Mouse (Mus musculus): ENCODE measurements at regions not wholly inside any gene's neighbourhood (a gene's known extent, or its start where the extent isn't known, plus 50 kb on each side); places are given as distances from the start of the nearest gene placed in this dataset.

DNA sequence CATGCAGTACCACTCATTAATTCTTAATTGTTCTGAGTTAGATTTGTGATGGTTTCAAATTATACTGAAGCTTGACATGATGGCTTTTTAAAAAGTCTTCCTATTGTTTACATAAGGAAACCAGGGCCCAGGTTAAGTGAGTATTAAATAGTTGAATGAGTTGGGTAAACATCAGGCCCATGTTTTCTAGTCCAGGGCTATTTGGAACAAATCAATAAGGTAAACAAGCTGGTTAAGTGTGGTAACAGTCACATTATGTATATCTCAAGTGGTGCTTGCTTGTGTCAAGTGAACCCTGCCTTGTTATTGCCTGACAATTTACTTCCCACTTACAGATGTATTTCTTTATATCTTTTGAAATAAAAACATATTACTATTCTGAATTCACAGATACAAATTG is 144.7 kb upstream of the Ubash3b start:
- DNase-seq (ENCODE audit: low spot score), result no peak

DNA sequence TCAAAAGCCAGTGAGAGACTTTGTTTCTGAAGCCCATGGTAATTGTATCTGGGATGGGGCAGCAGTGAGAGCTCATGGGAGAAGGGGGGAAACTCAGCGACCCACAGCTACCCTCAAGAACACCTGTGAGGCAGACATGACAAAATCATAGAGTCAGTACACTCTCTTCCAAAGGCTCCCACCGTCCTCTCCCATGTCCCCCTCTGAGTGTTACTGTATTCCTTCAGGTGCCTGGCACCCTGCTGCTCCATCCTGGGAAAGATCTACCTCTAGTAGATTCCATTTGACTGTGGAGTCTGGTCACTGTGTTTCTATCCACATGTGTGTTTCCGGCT is 142.0 kb upstream of the Ubash3b start:
- DNase-seq (ENCODE audit: low spot score), result no peak

DNA sequence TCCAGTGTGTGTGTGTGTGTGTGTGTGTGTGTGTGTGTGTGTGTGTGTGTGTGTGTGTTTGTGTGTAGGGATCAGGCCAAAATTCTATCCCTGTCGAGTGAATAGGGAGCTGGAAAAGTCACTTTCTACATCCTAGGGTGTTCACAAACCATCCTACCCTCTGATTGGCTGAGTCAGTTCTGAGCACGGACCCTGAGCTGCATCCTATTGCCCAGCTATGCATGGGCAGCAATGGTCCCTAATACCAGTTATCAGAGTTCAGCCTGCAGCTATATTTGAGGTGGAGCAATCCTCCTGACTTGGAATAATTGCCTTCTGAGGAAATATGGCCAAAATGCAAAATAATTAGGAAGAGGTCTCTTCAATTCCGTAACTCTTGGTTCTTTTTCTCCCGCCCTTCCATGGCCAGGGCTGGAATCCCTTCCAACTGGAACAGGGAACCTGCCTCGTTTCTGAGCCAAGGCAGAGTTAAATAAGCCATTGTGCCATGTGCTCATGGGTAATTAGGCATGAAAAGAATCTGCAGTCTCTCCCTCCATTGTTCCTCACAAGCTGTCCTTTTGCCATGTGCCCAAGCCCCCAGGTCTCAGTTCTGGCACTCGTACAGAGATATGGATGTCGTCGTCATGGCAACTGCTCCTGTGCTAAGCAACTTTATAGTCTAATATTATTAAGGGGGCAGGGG is 141.5 kb upstream of the Ubash3b start:
- no peak for DNase-seq (ENCODE audit: low spot score)

DNA sequence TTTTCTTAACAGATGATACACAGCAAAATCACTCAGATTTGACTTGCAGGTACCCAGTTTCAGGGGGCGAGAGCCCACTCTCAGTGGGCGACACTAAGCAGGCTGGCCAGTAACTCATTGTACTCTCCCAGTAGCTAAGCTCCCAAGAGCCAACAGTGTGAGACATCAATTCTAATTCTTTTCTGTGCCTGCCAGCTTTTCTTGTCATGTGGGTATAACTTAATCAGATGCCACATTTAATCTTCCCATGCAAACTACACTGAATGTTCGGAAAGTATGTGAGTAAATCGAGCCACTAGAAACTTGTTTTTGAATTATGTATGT is 124.6 kb upstream of the Ubash3b start:
- DNase-seq (ENCODE audit: low spot score), result no peak

DNA sequence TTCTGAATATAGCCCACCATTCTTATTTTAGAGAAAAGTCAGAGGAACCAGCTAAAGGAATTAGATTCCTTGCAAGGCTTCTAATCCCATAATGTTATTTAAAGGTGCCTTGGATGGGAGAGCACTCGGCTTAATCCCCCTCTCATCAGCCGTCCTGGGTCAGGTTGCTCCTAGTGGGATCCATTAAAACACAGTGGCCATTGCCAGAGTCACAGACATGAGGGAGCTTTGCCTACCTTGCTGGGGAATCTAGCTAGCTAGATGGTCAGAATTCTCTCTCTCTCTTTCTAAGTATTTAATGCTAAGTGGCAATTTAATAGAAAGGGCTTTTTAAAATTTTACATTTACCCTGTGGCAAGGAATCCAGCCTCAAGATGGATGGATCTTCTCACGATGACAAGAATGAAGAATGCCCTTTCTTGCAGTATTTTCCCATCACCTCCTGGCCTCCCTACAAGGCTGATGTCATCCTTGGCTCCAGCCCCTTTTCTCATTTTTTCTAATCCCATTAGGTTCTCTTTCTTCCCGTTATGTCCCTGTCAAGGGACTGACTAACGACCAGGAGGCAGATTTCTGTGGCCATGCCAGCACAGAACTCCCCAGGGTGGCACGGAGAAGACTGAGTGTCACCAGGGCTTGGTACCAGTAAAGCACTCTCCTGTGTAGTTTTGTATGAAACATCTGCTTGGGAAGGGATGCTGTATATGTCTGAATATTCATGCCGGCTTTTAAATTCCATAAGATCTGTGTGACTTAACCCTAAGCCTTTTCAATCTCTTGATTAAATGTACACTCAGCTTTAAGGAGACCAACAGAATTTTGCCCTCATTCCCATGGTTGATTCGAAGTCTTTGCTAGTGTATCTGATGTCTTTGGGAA is 124.0 kb upstream of the Ubash3b start:
- DNase-seq (ENCODE audit: low spot score), result no peak

DNA sequence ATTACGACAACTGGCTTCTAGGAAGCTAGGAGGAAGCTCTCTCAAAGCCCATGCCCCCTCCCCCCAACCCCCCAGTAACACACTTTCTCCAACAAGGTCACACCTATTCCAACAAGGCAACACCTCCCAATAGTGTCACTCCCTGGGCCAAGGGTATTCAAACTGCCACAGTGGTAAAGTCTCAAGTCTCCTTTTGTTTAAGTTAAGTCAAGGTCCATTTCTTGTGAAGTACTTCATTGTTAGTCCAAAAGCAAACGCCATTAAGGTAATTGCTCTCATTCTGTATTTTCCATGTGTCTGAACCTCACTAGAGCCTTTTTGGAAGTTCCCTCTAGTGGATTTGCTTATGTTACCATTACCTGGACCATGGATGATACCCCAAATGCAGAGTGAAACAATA is 116.2 kb upstream of the Ubash3b start:
- no peak for DNase-seq (ENCODE audit: low spot score)

DNA sequence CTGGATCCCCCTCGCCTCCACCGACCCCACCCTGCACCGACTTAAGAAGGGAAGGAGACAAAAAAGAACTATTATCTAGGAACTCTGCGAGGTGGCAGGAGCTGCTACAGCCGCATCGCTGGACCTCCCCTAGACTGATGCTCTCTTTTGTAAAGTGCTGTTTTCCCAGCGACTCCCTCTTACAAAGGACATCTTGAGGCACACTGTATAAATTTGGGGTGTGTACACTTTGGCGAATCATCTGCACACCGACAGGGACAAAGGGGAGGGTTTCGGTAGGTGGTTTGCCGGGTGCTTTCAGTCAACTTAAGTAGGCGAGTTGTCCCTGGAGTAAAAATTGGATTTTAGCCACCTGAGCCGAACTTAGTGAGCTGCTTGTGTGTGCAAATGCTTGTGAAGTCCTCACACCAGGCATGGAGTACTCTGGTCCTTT is 112.4 kb upstream of the Ubash3b start:
- no peak for DNase-seq (ENCODE audit: low spot score)

DNA sequence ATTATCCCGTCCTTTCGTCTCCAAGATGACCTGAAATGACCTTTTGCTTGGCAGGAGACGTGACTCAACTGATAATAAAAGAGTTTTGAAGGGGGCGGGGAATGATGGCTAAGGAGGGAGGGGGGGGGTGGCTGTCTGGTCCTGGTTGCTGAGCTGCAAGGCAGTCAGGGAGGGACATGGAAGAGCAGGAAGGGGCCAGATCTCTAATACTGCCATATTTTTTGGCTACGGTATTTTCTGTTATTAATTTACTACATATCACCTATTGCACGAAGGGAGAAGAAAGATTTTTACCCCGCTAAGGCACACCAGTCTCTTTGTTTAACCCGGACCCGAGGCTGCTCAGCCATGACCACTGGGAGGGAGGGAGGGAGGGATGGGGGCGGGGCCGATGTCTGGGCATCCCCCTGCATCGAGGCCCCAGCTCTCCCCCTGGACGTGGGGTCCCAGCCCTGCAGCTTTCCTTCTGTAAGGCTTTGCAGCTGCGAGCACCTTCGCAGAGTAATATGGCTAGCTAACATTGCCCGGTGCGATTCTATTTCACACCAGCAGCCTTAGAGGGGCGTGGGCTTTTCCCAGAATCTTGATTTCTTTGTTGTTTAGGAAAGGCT is 111.8 kb upstream of the Ubash3b start:
- DNase-seq (ENCODE audit: low spot score), result no peak

DNA sequence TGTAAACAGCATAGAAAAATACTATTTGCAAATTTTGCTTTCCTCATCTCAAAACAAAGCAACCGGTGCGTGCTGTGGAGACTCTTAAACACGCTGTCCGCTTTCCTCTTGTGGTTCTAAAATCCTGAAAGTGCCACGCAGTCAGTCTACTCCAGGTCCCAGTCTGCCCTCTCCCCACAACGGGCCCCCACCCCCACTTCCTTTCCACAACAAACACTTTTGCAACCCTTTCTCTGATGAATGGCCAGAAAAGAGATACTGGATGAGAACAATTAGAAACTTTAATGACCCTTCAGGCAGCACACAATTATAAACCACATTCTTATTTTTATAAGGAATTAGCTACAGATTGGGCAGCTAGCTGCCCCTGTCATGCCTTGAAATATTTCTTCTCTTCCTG is 111.1 kb upstream of the Ubash3b start:
- DNase-seq (ENCODE audit: low spot score), result no peak

DNA sequence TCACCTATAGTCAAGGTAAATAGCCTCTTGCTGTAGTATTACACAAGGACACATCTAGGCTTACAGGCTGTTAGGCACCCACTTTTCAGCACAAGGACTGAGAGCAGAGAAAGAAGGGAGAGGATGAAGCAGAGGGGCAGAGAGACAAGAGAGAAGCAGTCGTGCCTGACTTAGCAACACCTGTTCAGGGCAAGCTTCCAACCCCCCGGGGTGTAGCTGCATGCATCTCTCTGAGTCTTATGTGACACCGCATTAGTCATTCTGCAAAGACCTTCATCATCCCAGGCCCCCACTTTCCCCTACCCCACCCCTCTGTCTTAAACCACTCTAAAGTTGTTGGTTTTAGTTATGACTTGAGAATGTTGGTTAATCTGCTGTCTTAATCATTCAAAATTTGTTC is 106.6 kb upstream of the Ubash3b start:
- no peak for DNase-seq (ENCODE audit: low spot score)

DNA sequence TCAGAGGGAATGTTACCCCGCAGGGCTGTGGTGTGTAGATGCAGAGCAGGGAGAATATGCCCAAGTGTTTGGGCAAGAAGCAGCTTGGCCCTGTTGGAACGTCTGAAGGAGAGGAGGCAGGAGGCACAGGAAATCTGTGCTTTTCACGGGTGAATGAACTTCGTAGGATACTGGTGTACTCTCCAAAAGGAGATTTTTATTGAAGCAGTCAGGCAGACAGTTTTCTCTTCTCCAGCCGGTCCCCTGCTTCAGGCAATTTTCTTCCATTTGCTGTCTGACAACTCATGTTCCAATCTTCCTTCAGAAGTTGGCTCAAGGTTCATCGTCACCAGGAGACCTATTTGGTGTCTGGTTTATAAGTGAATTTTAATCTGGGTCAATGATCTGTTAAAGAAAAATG is 103.0 kb upstream of the Ubash3b start:
- DNase-seq (ENCODE audit: low spot score), result no peak

DNA sequence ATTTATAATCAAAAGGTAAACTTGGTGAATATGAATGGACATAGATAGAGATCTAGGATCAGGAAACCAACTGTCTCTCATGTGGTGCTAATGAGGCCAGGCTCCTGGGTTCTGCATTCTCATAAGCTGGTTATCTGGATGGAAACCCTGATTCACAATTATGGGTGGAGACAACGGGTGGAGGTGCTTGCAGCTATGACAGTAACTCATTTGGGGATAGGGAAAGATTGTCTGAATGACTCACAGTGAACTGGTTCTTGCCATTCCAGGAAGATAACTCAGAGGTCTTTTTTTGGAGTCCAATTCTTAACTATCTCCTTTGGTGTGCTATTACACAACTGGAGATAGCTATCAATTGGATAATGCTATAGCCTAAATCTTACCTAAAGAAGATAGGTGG is 95.7 kb upstream of the Ubash3b start:
- no peak for DNase-seq (ENCODE audit: low spot score)

DNA sequence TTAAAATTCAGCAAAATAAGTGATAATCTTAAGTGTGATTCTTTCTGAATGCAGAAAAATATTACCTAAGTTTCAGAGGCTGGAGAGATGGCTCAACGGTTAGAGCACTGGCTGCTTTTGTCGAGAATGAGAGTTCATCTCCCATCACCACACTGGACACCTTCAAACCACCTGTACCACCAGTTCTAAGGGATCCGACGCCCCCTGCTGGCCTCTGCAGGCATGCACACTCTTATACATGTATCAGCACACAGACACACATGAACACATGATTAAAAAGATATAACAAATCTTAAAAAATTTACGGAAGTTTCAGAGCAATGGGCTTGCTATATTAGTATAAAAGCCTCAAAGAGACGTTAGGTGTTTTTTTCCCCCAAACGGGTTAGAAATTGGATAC is 80.9 kb upstream of the Ubash3b start:
- no peak for DNase-seq (ENCODE audit: low spot score)

DNA sequence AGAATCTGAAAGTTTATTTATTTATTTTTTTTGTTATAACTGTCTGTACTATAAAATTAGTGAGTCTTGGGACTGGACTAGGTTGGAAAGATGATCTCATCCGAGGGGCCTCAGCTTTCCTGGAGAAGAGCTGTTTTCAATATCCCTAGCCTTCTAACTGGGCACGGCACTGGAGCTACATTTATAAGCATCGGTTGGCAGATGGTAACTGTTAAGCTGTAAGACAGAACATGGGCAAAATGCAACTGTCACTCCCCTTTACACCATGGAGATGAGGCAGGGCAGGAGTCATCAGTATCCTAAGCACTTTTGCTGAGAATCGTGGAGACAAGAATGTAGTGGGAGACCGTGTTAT is 77.6 kb upstream of the Ubash3b start:
- no peak for DNase-seq (ENCODE audit: low spot score)

DNA sequence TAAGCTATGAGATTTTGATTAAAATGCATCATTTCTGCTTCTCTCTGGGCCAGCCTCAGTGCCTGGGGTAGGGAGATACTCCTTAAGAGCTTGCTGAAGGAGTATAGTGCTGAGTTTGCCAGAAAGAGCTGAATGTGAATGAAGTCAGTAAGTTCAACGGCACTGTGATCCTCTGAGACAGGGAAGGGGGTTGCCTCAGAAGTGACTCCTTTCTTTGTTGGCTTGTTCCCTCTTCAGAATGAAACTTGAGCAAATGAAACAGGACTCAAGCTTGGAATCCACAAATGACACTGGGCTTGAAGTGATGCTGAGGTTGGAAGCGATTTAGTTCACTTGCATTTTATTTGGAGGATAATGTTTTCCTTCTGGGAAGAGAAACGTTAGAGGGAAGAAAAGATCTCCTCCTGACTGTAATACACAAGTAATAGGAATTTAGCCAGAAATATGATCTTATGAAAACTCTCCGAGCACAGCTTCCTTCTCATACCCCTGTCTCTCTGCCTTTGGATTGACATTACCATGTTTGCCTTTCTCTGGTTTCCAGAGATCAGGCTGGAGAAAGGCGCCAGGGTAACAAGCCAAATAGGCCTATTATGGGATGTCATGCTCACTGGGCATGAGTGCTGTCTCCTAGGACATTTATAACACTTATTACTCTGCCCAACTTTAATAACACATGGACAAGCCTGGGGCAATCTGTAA is 77.0 kb upstream of the Ubash3b start:
- DNase-seq (ENCODE audit: low spot score), result no peak

DNA sequence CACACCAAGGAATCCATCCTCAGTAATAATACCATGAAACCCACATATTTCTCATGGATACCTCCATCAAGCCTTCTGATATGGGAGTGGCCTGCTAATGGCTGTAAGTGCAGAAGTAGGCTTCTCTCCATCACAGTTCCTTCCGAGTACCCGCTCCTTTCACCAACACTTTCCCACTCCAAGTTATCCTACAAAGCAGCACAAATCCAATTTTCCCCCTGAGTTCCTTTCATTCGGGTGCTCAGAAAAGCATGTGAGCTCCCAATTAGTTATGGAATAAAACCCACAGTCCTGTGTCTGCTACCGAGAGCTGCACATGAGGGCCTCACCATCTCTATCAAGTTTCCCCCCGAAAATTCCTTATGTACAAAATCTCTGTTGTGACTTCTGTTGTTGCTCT is 75.8 kb upstream of the Ubash3b start:
- no peak for DNase-seq (ENCODE audit: low spot score)

DNA sequence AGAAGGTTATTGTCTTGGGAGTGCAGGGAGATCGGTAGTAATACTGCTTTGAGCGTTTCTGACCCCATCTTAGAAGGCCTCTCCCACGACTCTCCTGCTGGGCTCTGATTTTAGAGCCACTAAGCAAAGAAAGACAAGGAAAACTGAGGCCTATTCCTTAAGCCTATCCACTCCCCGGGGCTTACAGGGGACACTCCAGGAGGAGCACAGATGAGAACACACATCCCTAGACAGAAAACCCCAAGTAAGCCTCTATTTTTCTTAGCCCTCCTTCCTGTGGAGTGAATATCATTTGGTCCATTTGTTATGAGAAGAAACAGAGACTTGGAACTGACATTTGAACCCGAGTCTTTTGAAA is 67.7 kb upstream of the Ubash3b start:
- no peak for DNase-seq (ENCODE audit: low spot score)

DNA sequence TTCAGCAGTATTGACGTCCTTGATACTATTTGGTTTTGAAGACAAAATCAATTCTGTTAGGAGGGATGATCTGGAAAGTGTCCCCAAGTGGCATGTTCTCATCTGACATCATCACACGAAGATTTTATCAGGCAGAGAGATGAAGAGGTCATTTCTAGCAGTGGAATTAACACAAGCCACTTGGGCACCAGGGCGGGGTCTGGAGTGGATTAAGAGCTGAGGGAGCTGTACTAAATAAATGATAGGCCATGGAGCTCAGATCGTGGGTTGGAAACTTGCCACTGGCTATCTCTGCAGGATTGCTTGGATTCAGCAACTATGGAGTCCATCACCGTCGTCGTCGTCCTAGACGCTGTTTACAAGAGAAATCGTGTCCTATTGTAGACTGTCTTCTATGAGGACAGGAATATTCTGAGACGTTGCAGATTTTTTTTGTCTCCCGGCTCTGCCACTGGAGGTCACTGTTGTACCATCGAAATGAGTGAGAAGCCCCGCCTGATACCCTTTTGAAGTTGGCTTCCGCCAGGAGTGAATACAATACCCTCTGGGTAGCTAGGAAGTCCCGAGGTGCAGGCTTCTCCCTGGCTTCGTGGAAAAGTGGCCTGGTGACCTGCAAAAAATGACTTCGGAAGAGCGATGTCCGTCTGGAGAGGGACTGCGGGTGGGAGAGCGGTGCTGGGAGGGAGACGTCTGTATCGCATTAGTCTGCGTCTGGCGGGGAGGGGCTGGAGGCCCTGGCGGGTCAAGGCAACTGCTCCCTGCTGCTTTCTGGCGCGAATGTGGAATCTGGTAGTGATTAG is 67.1 kb upstream of the Ubash3b start:
- peak; percentile 37 for DNase-seq (ENCODE audit: low spot score)

DNA sequence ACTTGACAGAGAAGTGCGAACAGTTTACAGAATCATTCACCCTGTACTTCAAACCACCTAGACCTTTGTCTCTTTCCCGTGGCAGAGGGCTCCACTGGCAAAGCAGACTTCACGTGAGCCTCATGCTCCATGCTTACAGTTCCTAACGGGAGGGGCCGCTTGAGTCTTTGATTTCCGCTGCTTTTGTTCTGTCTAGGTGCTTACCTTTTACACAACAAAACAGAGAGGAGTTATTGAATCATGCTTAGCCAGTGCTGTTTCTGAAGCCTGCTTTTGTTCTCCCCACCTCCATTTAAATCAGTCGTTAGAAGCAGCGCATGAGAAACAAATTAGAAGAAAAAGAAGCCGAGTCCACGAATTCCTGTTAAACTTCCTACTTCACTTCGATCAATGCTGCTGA is 61.9 kb upstream of the Ubash3b start:
- no peak for DNase-seq (ENCODE audit: low spot score)

DNA sequence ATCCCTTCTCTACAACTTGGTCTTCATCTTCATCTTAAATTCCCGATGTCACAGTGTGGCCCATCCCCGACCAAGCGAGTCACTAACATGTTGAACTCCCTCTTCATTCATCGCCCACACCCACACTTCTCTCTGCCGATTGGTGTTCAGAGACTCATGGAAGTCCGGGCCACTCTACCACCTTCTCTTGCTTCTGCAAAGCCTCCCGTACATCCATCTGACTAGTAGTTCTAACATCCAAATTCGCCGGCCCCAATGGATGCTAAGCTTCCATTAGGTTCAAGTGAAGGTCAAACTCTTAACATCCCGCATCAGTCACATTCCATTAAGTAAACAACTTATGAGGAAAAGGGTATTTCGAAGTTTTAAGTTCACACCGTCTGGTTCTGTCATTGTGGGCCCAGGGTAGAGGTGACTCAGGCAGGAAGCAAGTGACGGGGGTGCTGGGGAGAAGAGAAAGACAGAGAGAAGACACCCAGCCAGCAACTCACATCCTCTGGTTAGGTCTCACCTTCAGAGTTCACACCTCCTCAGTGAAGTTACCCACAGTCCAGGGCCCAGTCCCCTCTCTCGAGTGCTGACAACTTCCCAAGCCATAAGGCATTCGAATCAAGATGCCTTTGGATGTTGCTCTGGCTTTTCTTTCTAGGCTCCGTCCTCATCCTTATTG is 61.0 kb upstream of the Ubash3b start:
- no peak for DNase-seq (ENCODE audit: low spot score)

DNA sequence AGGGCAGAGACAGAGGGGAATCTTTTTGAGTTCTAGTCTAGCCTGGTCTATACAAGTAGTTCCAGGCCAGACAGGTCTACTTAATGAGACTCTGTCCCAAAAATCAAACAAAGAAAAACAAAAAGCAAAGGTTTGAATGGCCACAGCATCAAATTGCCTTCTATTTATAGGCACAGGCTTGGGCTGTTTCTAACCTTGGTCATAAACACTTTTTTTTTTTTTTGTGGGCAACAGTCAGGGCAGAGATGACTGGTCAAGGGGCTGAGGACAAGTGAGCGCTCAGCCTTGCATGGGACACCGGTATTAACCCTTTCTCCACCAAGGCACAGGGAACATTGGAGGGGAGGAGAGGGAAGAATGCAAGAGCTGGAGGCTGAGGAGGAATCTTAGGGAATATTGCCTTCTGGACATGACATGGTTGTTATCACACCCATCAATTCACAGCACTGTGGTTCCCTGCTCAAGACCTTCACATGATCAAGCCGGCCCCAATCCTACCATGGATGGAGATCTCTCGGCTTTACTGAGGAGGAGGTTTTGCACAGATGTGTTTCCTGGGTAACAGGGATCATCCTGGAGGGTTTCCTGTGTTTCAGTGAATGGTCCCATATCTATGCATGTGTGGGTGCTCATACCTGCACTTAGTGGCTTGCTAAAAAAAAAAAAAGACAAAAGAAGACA is 59.8 kb upstream of the Ubash3b start:
- no peak for DNase-seq (ENCODE audit: low spot score)

Measured in c-Kit-positive CD71-positive TER-119-positive erythroid progenitor cells, embryonic 14.5 days (primary cell).